Mouse (Mus musculus) erythroblast, embryonic 14.5 days (primary cell): Measurements from ENCODE around the gene Hs1bp3. TPM values are rescaled to one million over a fixed set of nuclear protein-coding genes. Genes with fewer than 3 reads are reported as not detected.

Experiments
- H3K27me3 ChIP-seq: 2 replicates; pipeline ENCODE4 v1.6.1; 2012; ENCODE audit warnings: inconsistent platforms; ENCODE audit not compliant: control insufficient read depth
- H3K36me3 ChIP-seq: 2 replicates; pipeline ENCODE4 v1.6.1; 2012; ENCODE audit warnings: mild to moderate bottlenecking, inconsistent platforms; ENCODE audit not compliant: control insufficient read depth
- H3K4me1 ChIP-seq: 2 replicates; pipeline ENCODE4 v1.6.1; 2012; ENCODE audit warnings: inconsistent platforms; ENCODE audit not compliant: control insufficient read depth
- H3K4me3 ChIP-seq: replicated peaks from 2 replicates; pipeline ENCODE3; 2012; ENCODE audit warnings: moderate library complexity, mild to moderate bottlenecking, inconsistent platforms
- H3K9me3 ChIP-seq: 2 replicates; pipeline ENCODE4 v1.6.1; 2012; ENCODE audit warnings: low read length, inconsistent platforms, mixed read lengths; ENCODE audit not compliant: control insufficient read depth
- GATA1 ChIP-seq: IDR thresholded peaks from 2 replicates; pipeline ENCODE4 v1.6.1; 2012; ENCODE audit warnings: low read length, inconsistent platforms, mixed read lengths
- TAL1 ChIP-seq: IDR thresholded peaks from 3 replicates; pipeline ENCODE4 v1.6.1; 2012; ENCODE audit warnings: low read length, inconsistent platforms, mixed read lengths
- polyA plus RNA-seq: library from polyadenylated mRNA; stranded (reverse); fragments of >175 nt; gene quantifications from 2 replicates; pipeline ENCODE4 v1.2.3, GENCODE M21; 2012

Gene Hs1bp3
- polyA plus RNA-seq, 1 experiment: 0.15 TPM

DNA sequence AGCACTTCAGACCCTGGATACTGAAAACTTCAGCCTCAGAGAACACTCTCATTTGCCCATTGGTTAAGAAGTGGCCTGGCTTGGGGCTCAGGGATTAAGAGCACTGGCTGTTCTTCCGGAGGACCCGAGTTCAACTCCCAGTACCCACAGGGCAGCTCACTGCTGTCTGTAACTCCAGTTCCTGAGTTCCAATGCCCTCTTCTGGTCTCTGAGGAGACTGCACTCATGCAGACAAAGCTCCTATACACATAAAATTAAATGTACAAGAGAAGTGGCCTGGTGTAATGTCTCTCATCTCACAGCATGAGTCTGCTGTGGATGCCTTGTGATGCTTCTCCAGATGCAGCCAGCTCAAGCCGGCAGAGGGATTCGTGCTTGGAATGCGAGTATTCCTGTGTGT is 3.3 kb downstream of the Hs1bp3 start:
- Histone ChIP-seq H3K27me3 (peaks cover 7% of the 10 kb centered on the region), H3K36me3 (peaks cover 9% of the 10 kb centered on the region; the same call in 1 of the 2 replicates), H3K9me3 (no peaks in the 10 kb centered on the region; the same call in 1 of the 2 replicates), H3K4me1 (peaks cover 9% of the 10 kb centered on the region), H3K4me3 (no peak overlapping the region)
- TF ChIP-seq TAL1: no peak

DNA sequence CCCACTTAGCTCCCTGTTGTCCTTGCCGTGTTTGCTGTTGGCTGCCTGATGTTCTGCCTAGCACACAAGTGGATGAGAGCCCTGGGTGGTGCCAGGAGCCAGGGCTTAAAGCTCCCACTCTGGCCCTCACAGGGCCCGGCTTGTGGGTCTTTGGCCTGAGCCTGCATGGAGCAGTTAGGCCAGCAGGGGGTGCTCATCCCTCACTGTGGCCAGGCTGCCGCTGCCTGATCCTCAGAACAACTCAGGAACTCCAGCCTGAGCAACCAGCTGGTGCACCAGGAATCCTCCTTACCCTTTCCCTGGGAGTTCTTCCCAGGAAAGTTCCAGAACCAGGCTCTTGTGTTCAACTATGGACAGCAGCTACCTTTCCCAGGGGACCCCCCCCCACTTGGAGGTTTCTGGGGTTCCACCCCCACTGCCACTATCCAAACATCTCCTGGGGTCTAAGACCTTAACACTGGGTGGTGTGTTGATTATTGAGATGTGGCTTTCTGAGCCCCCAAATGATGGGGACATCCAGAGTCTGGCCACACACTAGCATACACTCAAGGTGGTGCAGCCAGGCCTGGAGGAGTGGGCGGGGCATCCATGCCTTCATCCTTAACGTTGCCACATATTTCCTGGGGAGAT is 7.0 kb downstream of the Hs1bp3 start:
- H3K36me3 ChIP-seq: peaks cover 16% of the 10 kb centered on the region; the same call in 1 of the 2 replicates
- H3K9me3 ChIP-seq: no peaks in the 10 kb centered on the region
- no peak overlapping the region for H3K4me3 ChIP-seq
- H3K27me3 ChIP-seq: no peaks in the 10 kb centered on the region
- TF ChIP-seq TAL1: no peak
- TF ChIP-seq GATA1: no peak
- no peaks in the 10 kb centered on the region for H3K4me1 ChIP-seq

DNA sequence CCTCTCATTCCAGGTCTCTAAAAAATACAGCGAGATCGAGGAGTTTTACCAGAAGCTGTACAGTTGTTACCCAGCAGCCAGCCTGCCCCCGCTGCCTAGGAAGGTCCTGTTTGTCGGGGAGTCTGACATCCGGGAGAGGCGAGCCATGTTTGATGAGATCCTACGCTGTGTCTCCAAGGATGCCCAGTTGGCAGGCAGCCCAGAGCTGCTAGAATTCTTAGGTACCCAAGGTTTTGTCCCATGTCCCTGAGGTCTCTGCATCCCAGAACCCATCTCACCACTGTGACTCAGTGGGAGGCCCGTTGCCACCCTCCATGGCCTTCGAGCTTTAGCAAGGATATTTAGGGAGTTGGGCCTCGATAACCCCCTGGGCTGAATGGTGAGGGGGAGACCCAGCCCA is 8.3 kb downstream of the Hs1bp3 start:
- H3K4me1 ChIP-seq: no peaks in the 10 kb centered on the region
- H3K27me3 ChIP-seq: no peaks in the 10 kb centered on the region
- H3K36me3 ChIP-seq: peaks cover 16% of the 10 kb centered on the region; the same call in 1 of the 2 replicates
- no peaks in the 10 kb centered on the region for H3K9me3 ChIP-seq
- TF ChIP-seq TAL1: no peak
- TF ChIP-seq GATA1: no peak
- no peak overlapping the region for H3K4me3 ChIP-seq

DNA sequence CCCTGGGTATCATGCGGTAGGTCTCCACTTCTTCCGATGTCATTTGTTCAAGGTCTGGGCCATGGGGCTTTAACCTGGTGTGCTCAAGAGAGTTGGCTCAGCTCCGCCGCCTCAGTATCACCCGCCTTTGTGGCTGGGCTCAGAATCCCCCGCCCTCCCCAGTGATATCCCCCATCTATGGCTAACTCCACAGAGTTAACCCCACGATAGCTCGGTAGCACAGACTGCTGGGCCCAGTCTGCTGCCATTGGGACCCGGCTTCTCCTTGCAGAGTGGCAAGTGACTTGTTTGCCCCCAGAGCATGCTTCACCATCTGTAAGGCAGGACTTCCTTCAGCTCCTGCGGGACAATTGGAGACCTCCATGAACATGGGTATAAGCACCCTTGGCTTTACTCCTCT is 10.9 kb downstream of the Hs1bp3 start:
- Histone ChIP-seq H3K36me3 (peaks cover 10% of the 10 kb centered on the region; the same call in 1 of the 2 replicates), H3K27me3 (no peaks in the 10 kb centered on the region), H3K4me1 (no peaks in the 10 kb centered on the region), H3K9me3 (no peaks in the 10 kb centered on the region), H3K4me3 (no peak overlapping the region)
- TF ChIP-seq GATA1 (no peak), TAL1 (no peak)

DNA sequence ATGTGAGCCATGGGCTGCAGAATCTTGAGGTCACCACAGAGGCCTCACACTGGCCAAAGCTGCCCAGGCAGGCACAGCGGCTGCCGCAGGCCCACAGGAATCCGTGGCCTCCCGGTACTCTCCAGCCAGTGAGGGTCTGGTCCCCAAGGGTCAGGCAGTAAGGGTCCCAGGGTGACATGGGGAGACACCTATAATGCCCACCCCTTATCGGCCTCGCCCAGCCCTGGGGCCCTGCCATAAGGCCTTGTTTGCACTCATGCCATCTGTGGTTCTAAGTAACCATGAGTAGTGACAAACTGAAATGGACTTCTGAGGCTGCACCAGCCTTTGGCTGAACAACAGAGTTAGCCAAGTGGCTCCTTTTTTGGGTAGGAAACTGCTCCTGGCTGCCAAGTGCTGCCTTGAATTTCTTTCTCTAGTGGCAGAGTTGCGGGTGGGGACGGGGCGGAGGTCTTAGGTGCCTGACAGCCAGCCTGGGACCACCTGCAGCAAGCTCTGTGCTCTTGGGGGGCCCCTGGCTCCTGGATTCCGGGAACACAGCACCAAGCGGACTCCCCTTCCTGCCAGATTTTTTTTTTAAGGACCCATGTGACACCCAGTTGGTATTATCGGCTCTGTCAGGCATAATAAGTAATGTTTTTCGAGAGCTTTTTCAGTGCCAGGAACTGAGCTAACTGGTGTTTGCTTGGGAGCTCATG is 12.2 kb downstream of the Hs1bp3 start:
- Histone ChIP-seq H3K4me1 (no peaks in the 10 kb centered on the region), H3K9me3 (no peaks in the 10 kb centered on the region), H3K4me3 (no peak overlapping the region), H3K27me3 (no peaks in the 10 kb centered on the region), H3K36me3 (peaks cover 13% of the 10 kb centered on the region; the same call in 1 of the 2 replicates)
- TF ChIP-seq TAL1: no peak
- no peak for TF ChIP-seq GATA1

DNA sequence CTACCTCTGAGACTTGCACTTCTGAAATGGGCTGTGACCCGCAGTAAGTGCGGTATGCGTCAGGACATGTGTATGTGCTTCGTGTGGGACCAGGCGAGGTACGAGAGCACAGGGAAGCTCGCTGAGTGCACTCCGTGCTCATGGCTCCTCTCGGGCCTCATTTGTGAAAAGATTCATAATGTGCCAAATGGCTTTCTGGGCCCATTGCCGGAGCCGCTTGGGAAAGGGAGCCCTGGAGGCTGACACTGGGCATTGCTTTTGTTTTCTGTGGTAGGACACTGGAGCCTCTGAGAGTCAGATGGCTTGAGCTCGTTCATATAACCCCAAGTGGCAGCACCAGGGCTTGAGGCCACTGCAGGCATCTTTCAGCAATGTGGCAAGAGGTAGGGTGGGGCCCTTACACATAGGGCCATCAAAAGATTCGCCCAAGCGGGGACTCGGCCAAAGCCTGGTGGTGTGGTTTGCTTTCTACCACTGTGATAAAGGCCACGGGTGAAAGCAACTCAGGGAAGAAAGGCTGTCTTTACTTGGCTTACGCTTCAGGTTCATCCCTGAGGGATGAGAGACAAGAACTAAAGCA is 12.8 kb downstream of the Hs1bp3 start:
- no peaks in the 10 kb centered on the region for H3K27me3 ChIP-seq
- TF ChIP-seq TAL1 (no peak), GATA1 (no peak)
- H3K36me3 ChIP-seq: peaks cover 13% of the 10 kb centered on the region; the same call in 1 of the 2 replicates
- no peaks in the 10 kb centered on the region for H3K9me3 ChIP-seq
- no peak overlapping the region for H3K4me3 ChIP-seq
- no peaks in the 10 kb centered on the region for H3K4me1 ChIP-seq

DNA sequence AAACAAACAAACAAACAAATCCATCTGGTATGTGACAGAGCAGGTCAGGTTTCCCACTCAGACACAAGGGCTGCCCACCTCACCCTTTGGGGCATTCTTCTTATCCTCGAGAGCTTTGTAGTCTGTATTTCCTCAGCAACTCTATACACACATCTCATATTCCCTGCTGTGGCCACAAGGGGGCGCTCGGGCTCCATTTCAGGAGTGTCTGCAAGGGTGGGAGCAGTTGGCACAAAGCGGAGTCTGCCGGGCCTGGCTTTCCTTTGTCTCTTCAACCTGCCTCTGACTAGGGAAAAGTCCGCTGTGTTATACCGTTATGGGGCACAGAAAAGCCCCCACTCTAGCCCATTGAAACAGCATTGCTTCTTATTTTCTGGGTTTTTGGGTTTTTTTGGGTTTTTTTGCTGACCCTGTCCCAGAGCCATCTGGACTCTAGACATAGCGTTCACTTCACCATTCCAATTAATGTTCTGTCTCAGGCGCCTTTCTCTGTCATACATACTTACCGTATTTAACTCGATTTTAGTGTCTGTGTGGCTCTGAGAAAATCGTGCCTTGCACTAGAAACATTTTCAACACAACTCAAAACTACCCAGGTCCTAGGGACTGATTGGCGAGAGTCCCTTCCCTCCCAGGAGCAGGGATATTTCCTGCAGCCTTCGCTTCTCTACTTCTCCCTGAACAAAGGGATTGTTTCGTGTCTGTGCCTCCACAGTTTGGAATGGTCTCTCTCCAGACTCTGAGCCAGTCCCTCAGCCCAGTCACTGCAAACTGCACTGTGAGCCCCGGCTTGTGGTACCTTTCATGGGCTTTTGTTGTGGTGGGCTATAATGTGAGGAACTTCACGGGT is 13.8 kb downstream of the Hs1bp3 start:
- Histone ChIP-seq H3K4me3 (no peak overlapping the region), H3K9me3 (no peaks in the 10 kb centered on the region), H3K4me1 (no peaks in the 10 kb centered on the region), H3K36me3 (peaks cover 13% of the 10 kb centered on the region; the same call in 1 of the 2 replicates), H3K27me3 (no peaks in the 10 kb centered on the region)
- TF ChIP-seq TAL1 (no peak), GATA1 (no peak)

DNA sequence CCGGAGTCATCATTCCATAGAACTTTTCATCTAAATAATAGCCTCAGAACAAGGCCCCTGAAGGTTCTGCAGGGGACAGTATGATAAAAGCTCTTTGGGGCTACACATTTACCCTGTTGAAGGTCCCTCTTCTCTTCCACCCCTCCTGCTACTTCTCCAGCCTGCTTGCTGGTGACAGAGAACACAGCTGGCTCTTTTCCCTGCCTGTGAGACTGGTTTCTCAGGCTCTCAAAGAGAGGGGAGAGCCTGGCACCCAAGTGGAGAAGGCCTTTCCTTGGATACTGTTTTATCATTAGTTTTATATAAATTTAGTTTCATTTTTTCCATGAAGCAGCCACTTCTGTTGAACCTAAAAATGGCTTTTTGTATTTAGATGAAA is 14.4 kb downstream of the Hs1bp3 start:
- no peaks in the 10 kb centered on the region for H3K27me3 ChIP-seq
- H3K4me3 ChIP-seq: no peak overlapping the region
- H3K4me1 ChIP-seq: no peaks in the 10 kb centered on the region
- H3K9me3 ChIP-seq: no peaks in the 10 kb centered on the region
- H3K36me3 ChIP-seq: peaks cover 13% of the 10 kb centered on the region; the same call in 1 of the 2 replicates
- TF ChIP-seq GATA1 (no peak), TAL1 (no peak)
